Mouse (Mus musculus): ENCODE measurements around the gene Sema4g. TPM values are rescaled to one million over a fixed set of nuclear protein-coding genes. Genes with fewer than 3 reads are reported as not detected.

The Sema4g gene
- polyA plus RNA-seq, 1 experiment from 2014 or later: 7.1 TPM

DNA sequence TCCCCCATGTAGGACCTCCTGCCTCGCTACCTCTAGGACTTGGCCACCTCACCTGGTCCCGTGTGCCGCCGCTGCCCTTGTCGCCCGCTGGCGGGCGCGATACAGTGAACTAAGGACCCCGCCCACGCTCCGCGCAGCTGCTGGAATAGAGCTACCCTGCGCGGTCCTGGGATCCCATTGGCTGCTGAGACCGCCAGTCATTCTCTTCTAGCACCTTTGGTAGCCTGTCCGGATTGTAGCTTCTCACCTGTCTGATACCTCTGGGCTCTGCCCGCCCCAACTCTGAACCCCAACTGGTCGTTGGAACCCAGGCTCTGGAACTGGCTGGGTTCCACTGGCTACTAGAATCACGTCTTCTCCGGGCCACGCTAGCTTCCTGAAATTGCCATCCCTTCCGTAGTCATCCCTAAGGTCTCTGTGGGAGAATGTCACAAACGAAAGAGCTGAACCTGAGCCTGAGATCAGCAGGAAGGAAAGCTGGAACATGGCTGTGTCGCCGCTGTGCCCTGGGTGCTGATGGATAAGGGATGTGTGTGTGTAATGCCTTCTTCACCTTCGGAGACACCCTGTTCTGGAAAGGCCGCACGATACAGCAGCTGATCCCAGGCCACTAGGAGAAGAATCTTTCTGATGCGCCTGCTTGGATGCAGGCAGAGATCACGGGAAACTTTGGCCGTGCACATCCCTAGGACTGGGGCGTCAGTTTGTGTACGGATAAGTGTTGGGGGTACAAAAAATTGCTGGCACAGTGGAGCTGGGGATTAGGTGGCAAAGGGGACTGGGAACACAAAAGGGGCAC, 57.8 kb downstream of the Sema4g start:
- Histone ChIP-seq H3K4me3 (ENCODE audit: low read depth, low read length) (peak overlapping the region; percentile 42), H3K27ac (ENCODE audit: low read depth, low read length) (peak overlapping the region; percentile 18; the same call in 1 of the 2 replicates), H3K36me3 (ENCODE audit: control insufficient read depth, insufficient read depth, low read length) (no peaks in the 10 kb centered on the region), H3K4me1 (replicated peaks; ENCODE audit: control insufficient read depth, insufficient read depth, low read length) (peaks cover 8% of the 10 kb centered on the region; the same call in 1 of the 2 replicates), H3K27me3 (ENCODE audit: control insufficient read depth, insufficient read depth, low read length) (peaks cover 14% of the 10 kb centered on the region), H3K9ac (ENCODE audit: low read length) (peak overlapping the region; percentile 65), H3K4me2 (ENCODE audit: low read depth, low read length, severe bottlenecking) (peak overlapping the region; percentile 83), H3K9me3 (ENCODE audit: control insufficient read depth, low read length) (no peaks in the 10 kb centered on the region)
- ATAC-seq (replicated peaks; ENCODE audit: low FRiP score) (peak; percentile 66), DNase-seq (ENCODE audit: low spot score) (peak; percentile 76)
- 3% methylated on average over 34 of the region's 34 CpGs for WGBS

DNA sequence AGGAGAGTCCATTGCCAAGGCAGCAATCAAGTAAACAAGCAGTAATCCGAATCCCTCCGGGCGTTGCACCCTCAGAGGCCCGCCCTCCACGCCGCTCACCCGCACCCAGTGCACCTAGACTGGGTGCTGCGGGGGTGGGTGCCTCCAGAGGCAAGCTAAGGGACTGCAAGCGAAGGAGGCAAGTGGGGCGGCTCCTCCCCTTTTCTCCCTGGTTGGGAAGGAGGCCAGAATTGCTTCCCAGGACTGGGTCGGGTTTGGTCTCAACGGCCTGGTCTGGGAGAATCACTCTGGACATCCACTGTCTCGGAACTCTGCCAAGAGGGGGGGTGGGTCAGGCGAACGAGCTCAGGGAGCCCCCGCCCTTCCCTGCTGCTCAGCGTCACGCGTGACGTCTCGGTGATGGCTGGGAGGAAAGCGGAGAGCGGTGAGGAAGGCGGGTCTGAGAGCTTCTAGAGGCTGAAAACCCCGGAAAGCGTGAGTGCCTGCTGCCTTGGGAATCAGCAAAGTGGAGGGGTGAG, 58.6 kb downstream of the Sema4g start, which contains the start of gene Sfxn3:
Gene Sfxn3 (plus strand): TSS at position 87 of the 518 bp plus-strand sequence.
- H3K9me3 ChIP-seq (ENCODE audit: control insufficient read depth, low read length): no peaks in the 10 kb centered on the region
- peak within 1 kb of the TSS; percentile 42 for H3K4me3 ChIP-seq (ENCODE audit: low read depth, low read length)
- H3K36me3 ChIP-seq (ENCODE audit: control insufficient read depth, insufficient read depth, low read length): no peaks in the 10 kb centered on the region
- H3K9ac ChIP-seq (ENCODE audit: low read length): peak within 1 kb of the TSS; percentile 65
- peak; percentile 73 for ATAC-seq (replicated peaks; ENCODE audit: low FRiP score)
- peak; percentile 85 for DNase-seq (ENCODE audit: low spot score)
- peaks cover 14% of the 10 kb centered on the region for H3K27me3 ChIP-seq (ENCODE audit: control insufficient read depth, insufficient read depth, low read length)
- H3K4me1 ChIP-seq (replicated peaks; ENCODE audit: control insufficient read depth, insufficient read depth, low read length): peaks cover 8% of the 10 kb centered on the region; the same call in 1 of the 2 replicates
- peak within 1 kb of the TSS; percentile 83 for H3K4me2 ChIP-seq (ENCODE audit: low read depth, low read length, severe bottlenecking)
- WGBS: under 1% methylated on average over 26 of the region's 26 CpGs
- peak within 1 kb of the TSS; percentile 39 for H3K27ac ChIP-seq (ENCODE audit: low read depth, low read length)

DNA sequence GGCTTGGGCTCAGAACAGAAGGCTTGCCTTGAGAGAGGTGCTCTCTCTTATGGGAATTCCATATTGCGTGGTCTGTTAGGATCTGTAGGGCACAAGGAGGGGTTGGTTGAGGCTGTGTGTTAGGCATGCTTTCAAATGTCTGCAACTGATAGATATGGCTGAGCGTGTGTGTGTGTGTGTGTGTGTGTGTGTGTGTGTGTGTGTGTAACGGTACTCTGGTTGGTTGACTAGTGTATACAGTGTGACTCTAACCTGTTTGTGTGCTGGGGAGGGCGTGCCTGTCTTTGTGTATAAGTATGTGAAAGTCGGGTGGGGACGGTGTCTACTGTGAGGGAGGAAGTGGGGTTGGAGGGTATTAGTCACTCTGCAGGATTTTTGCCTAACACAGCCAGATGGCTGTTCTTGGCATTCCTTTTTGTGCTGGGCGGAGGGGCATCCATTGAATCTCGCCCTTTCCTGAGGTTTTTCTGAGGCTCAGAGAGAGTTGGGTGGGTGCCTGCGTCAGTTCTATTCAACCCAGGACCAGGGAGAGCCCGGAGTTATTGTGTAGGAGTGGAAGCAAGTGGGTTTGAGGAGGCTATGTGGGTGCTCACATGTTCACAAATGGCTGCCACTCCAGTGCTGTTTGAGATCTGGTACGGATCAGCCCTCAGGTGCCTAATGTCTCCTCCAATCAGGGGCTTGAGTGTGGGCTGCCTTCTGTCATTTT, 59.2 kb downstream of the Sema4g start:
- Histone ChIP-seq H3K27ac (ENCODE audit: low read depth, low read length) (peak overlapping the region; percentile 39; the same call in 1 of the 2 replicates), H3K36me3 (ENCODE audit: control insufficient read depth, insufficient read depth, low read length) (no peaks in the 10 kb centered on the region), H3K4me2 (ENCODE audit: low read depth, low read length, severe bottlenecking) (peak overlapping the region; percentile 83), H3K4me1 (replicated peaks; ENCODE audit: control insufficient read depth, insufficient read depth, low read length) (peaks cover 8% of the 10 kb centered on the region; the same call in 1 of the 2 replicates), H3K27me3 (ENCODE audit: control insufficient read depth, insufficient read depth, low read length) (peaks cover 14% of the 10 kb centered on the region), H3K9ac (ENCODE audit: low read length) (peak overlapping the region; percentile 65), H3K9me3 (ENCODE audit: control insufficient read depth, low read length) (no peaks in the 10 kb centered on the region), H3K4me3 (ENCODE audit: low read depth, low read length) (peak overlapping the region; percentile 42)
- DNase-seq (ENCODE audit: low spot score) (peak; percentile 55), ATAC-seq (replicated peaks; ENCODE audit: low FRiP score) (peak; percentile 67)
- 63% methylated on average over 11 of the region's 11 CpGs for WGBS

DNA sequence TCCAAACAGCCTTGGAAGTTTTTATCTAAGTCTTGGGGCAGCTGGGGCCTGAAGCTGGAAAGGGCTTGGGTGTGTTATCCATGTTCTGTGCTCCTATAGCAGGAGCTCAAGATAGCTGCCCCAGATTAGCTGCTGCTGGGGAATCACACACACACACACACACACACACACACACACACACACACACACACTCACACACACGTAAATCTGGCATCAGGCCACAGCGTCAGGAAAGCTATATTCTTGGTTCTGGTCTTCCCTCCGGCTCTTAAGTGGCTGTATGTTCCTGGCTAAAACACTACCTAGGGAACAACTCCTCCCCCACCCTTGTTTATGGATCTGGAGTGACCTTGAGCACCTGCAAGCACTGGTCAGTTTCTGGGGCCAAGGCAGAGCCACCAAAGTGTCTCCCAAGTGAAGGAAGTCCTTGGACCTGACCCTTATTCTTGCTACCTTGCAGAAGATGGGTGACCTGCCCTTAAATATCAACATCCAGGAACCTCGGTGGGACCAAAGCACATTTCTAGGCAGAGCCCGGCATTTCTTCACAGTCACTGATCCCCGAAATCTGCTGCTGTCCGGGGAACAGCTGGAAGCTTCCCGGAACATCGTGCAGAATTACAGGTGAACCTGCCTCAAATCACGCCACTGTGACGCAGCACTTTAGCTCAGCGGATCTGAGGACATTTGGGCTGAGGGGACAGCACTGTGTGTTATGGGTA, 59.9 kb downstream of the Sema4g start:
- Histone ChIP-seq H3K4me1 (replicated peaks; ENCODE audit: control insufficient read depth, insufficient read depth, low read length) (peaks cover 8% of the 10 kb centered on the region; the same call in 1 of the 2 replicates), H3K4me2 (ENCODE audit: low read depth, low read length, severe bottlenecking) (no peak overlapping the region), H3K9me3 (ENCODE audit: control insufficient read depth, low read length) (no peaks in the 10 kb centered on the region), H3K9ac (ENCODE audit: low read length) (no peak overlapping the region), H3K36me3 (ENCODE audit: control insufficient read depth, insufficient read depth, low read length) (no peaks in the 10 kb centered on the region), H3K27ac (ENCODE audit: low read depth, low read length) (no peak overlapping the region), H3K4me3 (ENCODE audit: low read depth, low read length) (no peak overlapping the region), H3K27me3 (ENCODE audit: control insufficient read depth, insufficient read depth, low read length) (peaks cover 14% of the 10 kb centered on the region)
- 87% methylated on average over 12 of the region's 12 CpGs for WGBS
- ATAC-seq (replicated peaks; ENCODE audit: low FRiP score) (no peak), DNase-seq (ENCODE audit: low spot score) (no peak)

DNA sequence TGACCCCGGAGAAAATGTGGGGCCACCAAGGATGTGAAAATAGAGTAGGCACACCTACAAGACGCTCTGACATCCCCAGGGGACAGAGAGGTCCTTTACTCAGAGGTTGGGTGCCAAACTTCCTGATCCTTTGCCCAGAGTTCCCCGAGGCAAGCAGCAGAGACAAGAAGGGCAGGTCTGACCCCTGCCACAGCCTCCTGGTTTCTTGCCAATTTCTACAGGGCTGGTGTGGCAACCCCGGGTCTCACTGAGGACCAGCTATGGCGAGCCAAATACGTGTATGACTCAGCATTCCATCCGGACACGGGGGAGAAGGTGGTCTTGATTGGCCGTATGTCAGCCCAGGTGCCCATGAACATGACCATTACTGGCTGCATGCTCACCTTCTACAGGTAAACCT, 60.6 kb downstream of the Sema4g start:
- Histone ChIP-seq H3K4me1 (replicated peaks; ENCODE audit: control insufficient read depth, insufficient read depth, low read length) (peaks cover 8% of the 10 kb centered on the region; the same call in 1 of the 2 replicates), H3K27me3 (ENCODE audit: control insufficient read depth, insufficient read depth, low read length) (peaks cover 14% of the 10 kb centered on the region), H3K4me3 (ENCODE audit: low read depth, low read length) (no peak overlapping the region), H3K36me3 (ENCODE audit: control insufficient read depth, insufficient read depth, low read length) (no peaks in the 10 kb centered on the region), H3K27ac (ENCODE audit: low read depth, low read length) (no peak overlapping the region), H3K9me3 (ENCODE audit: control insufficient read depth, low read length) (no peaks in the 10 kb centered on the region), H3K4me2 (ENCODE audit: low read depth, low read length, severe bottlenecking) (no peak overlapping the region), H3K9ac (ENCODE audit: low read length) (no peak overlapping the region)
- ATAC-seq (replicated peaks; ENCODE audit: low FRiP score): no peak
- DNase-seq (ENCODE audit: low spot score): no peak
- WGBS: 81% methylated on average over 9 of the region's 9 CpGs

Other genes with a start within 250 kb of the Sema4g start
- 0.20 and 0.39 TPM in 2 replicates for gene Pax2, start 233.1 kb upstream of the Sema4g start, polyA plus RNA-seq (2014; fragmentation: Nextera tagmentation; extraction: Ambion mirVana)
- gene Slf2, start 58.0 kb upstream of the Sema4g start, polyA plus RNA-seq (2014; fragmentation: Nextera tagmentation; extraction: Ambion mirVana): 55.6 and 59.3 TPM in 2 replicates
- gene Twnk, start 16.6 kb downstream of the Sema4g start, polyA plus RNA-seq (2014; fragmentation: Nextera tagmentation; extraction: Ambion mirVana): 18.4 and 19.9 TPM in 2 replicates
- 71.4 and 78.1 TPM in 2 replicates for gene Mrpl43, start 17.3 kb downstream of the Sema4g start, polyA plus RNA-seq (2014; fragmentation: Nextera tagmentation; extraction: Ambion mirVana)
- gene Lzts2, start 25.3 kb downstream of the Sema4g start, polyA plus RNA-seq (2014; fragmentation: Nextera tagmentation; extraction: Ambion mirVana): 52.7 and 56.9 TPM in 2 replicates
- 0.61 and 0.63 TPM in 2 replicates for gene Pdzd7, start 56.6 kb downstream of the Sema4g start, polyA plus RNA-seq (2014; fragmentation: Nextera tagmentation; extraction: Ambion mirVana)
- gene Sfxn3, start 58.4 kb downstream of the Sema4g start, polyA plus RNA-seq (2014; fragmentation: Nextera tagmentation; extraction: Ambion mirVana): 15.4 and 18.7 TPM in 2 replicates
- 0.20 and 0.31 TPM in 2 replicates for gene Kazald1, start 86.1 kb downstream of the Sema4g start, polyA plus RNA-seq (2014; fragmentation: Nextera tagmentation; extraction: Ambion mirVana)
- gene Tlx1, start 161.6 kb downstream of the Sema4g start, polyA plus RNA-seq (2014; fragmentation: Nextera tagmentation; extraction: Ambion mirVana): not detected in 2 replicates
- gene Lbx1, start 246.7 kb downstream of the Sema4g start, polyA plus RNA-seq (2014; fragmentation: Nextera tagmentation; extraction: Ambion mirVana): 0.11 TPM in 1 of 2 replicates, not detected in the other